Mouse (Mus musculus): Measurements from ENCODE around the gene Mbtps2.

Gene Mbtps2

DNA sequence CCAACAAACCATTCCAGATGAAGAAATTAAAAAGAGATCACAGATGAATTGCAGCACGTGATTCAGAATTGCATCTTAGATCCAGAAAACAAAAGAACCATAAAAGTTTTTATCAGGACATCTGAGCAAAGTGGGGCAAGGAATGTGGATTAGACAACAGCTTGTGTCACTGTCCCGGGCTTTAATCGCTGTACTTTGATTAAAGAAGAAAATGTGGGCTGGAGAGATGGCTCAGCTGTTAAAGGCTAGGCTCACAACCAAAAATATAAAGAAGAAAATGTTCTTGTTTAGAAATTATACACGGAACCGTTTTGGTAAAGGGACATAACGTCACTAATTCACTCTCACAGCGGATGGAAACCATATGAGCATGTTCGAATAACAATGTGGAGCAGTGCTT lies 98.5 kb downstream of the Mbtps2 start:
- no peak for DNase-seq

DNA sequence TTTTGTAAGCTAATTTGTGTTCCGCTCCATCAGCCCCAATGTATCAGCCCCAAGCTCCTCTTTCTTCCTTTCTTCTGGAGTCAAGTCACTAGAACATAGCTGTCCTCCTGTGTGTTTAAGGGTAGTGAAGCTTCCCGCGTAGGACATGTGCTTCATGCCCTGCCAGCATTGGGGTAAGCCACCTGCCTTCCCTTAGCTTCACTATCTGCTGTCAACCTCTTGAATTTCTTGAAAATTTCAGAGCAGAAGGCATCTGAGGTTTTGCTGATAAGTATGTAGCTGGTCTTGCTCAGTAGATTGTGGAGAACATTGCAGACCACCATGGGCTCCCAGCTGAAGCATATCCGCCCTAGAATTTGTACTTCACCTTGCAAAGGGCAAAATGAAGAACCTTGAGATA lies 105.4 kb downstream of the Mbtps2 start:
- no peak for DNase-seq

DNA sequence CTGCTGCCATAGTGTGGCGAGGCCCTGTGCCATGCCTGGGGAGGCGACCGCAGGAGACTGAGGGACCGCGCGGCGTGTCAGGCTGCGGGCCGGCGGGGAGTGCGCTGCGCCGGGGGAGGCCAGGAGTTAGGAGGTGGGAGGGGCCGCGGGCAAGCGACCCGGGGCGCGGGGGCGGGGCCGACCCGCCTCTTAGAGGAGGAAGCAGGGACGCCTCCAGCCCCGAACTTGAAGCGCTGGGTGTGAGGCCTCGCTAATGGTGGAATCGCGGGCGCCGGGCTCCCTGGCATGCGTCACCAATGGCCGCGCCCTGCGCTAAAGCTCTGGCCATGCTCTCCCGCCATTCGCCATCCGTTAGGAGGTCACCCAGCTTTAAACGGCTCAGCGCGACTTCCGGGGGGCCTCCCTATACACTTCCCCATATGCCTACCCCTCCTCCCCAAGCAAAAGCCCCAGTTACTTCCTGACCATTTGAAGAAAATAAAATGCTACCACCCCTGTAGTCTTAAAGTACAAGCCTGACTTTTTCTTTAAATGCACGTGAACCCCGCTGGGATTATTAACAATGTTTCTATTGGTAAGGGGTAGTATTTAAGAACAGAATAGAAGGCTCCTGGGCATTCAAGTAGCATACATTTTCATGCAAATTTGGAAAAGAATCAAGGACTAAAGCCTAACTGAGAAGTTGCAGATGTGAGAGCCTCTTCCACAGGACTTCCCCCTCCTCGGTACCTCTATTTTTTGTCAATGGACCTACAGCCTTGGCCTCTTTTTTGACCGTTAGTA lies 106.4 kb downstream of the Mbtps2 start, which contains the start of gene Sms:
Sms (minus strand) TSS at position 344 of the 783 bp plus-strand sequence.
- peak; percentile 50 for DNase-seq

DNA sequence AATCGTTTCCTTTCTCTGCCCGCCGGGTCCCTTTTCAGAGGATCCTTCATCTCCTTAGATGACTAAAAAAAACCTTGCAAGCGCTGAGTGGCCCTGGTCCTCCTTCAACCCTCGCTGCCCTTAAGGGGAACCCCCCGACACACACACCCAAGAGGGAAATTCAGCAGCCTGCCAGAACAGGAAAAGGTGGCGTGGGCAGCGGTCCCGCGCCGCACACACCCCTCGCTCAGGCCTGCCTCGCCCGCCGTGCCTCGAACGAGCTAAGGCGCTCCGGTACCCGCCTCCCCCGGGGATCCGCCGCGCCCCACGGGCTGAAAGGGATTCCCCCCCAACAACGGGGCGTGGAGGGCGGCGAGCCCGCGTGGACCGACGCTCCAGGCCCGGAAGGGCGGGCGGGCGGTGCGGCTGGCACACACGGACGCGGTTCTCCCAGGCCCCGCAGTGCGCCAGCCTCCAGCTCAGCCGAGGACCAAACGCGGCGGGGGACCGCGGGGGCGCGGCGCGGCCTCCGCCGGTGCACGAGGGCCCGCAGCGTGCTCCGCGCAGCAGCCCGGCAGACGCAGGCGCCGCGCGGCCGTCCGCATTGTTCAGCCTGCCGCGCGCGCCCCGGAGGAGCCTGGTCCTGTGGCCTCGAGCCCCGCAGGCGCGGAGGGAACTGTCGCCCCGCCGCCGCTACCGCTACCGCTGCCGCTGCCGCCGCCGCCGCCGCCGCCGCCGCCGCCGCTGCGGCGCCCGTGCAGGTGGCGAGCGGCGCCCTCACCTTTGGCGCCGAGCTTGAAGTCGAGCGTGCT lies 107.2 kb downstream of the Mbtps2 start:
- DNase-seq: peak; percentile 4

DNA sequence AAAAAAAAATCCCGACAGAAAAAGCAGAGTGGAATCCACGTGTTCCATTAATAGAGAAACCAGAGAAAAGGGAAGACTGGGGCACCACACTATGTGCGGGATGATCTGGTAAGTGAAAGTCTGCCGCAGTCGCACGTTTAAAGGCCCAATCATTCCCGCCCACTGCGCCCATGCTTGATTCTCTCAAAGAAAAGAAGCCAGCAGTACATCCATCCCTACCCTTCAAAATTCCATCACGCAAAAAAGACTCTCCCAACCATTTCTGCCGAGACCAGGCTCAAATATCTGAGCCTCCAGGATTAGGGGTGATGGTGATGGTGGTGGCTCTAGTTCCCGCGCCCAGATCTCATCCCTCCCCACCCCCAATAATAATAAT lies 107.8 kb downstream of the Mbtps2 start:
- DNase-seq: peak; percentile 3

DNA sequence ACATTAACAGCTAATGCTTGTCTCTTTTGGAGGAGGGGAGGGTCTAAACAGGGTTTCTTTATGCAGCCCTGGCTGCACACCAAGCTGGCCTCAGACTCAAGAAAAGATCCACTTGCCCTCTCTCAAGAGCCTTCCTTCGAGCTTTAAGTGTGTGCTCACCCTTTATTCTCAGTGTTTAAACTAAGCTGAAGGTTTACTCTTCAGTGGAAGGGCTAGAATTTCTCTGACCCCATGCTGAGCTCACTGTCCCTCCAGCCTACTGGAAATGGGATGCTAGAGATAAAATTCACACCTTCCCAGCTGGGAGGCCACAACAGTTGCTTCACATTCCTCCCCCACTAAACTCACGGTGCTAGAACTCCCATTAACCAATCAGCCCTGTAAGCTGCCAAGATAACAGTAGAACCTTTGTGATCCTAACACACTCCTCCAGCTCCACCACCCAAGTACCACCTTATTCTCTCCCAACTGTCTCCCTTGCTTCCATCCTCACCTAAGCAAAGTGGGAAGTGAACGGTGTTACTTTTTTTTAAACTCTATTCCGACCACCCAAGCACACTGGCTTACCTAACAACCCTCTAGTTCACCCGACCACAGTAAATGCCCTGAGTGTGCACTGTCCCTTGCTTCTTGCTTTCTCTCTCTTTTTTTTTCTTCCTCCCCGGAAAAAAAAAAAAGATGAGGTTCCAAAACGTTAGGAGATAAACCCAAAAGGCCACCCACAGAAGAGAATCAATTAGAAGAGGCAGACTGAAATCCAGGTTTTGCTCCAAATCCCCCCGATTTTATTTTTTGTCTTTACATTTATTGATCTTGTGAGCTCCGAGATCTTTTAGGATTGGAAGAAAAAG lies 108.4 kb downstream of the Mbtps2 start:
- DNase-seq: no peak

DNA sequence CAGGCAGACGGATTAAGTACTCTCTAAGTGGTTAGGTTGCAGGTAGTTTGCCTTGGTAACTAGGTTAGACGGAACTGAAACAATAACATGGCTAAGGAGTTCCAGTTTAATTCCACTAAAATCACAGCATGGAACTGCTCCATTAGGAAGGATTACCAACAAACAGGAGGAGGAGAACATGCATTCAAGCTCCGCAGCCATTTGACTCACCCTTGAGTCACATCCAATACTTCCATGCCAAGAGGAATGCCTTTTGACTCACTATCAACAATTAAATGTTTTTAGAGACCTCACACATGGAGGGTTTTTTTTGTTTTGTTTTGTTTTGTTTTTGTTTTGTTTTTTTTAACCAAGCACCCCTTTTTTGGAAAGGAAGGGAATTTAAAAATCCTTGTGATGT lies 109.7 kb downstream of the Mbtps2 start:
- no peak for DNase-seq

DNA sequence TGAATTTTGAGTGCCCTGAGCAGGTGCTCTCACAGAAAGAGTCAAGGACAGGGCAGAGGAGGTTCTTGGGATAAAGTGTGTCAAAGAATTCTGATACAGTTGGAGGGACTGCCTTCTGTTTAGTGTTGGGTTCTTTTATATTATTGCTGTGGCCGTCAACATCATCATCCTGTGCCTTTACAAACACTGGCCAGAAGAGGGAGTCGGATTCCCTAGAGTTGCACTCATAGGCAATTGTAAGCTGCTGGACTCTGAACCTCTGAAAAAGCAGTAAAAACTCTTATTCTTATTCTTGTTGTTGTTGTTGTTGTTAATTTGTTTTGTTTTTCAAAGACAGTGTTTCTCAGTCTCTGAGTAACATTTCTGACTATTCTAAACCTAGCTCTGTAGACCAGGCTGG lies 111.8 kb downstream of the Mbtps2 start:
- DNase-seq: peak; percentile 43

All from kidney, adult 9 months (tissue).